Mouse (Mus musculus) MN1 (cell line): Measurements from ENCODE around the gene Lrrc41.

Experiments used
- DNase-seq: peaks from one replicate; pipeline ENCODE4 v3.0.0-alpha.2; 2016; ENCODE audit warnings: low spot score

Lrrc41 gene

GRCm38 (mm10) chr4:116074861-116075620 is at the start of gene Lrrc41, which contains the start of gene Uqcrh:
Gene Lrrc41, plus strand, starts transcription at chr4:116075269.
Gene Uqcrh, minus strand, starts transcription at chr4:116075071.
- DNase-seq = peak; percentile 91

- DNase-seq = no peak
Observed at GRCm38 (mm10) chr4:116032906-116033305, 42.2 kb upstream of the Lrrc41 start.

GRCm38 (mm10) chr4:116033374-116033773 is 41.7 kb upstream of the Lrrc41 start:
- DNase-seq = no peak

- DNase-seq = no peak
Observed at GRCm38 (mm10) chr4:116040466-116040865, 34.6 kb upstream of the Lrrc41 start.

- no peak for DNase-seq
Observed at GRCm38 (mm10) chr4:116042186-116042585, 32.9 kb upstream of the Lrrc41 start.

- no peak for DNase-seq
Observed at GRCm38 (mm10) chr4:116046604-116047003, 28.5 kb upstream of the Lrrc41 start.

GRCm38 (mm10) chr4:116047681-116048080 is 27.4 kb upstream of the Lrrc41 start:
- DNase-seq = no peak

DNA sequence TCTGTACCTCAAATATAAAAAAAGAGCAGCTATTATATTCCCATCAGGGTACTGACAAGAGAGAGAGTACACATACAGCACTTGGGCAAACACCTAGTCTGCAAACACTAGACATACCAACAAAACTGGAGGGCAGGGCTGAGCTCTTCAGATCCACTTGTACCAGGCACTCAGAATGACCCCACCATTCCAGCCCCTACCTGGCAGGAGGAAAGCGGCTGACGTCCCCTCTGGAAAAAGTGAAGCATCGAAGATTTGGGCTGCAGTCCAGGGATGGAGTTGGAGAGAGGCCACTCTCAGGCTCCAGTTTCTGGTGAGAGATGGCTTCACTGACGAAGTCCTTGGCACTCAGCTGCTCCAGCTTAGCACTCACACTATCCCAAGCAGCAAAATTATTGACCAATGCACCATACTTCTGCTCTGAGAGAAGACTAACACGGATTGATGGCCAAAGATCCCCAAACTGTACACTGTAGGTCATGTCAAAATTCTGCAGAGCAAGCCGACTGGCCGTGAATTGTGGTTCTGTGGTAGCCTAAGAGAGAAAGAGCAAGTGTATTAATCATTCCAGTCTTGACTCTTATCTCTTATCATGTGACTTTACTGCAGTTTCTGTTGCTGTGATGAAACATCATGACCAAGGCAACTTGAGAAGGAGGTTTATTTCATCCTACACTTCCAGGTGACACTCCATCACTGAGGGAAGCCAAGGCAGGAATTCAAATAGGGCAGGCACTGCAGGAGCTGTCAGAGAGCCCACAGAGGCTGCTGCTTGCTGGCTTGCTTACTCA is 26.7 kb upstream of the Lrrc41 start:
- DNase-seq = no peak

GRCm38 (mm10) chr4:116049211-116049610 is 25.9 kb upstream of the Lrrc41 start:
- DNase-seq = no peak

GRCm38 (mm10) chr4:116052526-116053293 is 22.4 kb upstream of the Lrrc41 start:
- DNase-seq = peak; percentile 33

- peak; percentile 85 for DNase-seq
Observed at GRCm38 (mm10) chr4:116053399-116053961, 21.6 kb upstream of the Lrrc41 start, which contains the start of gene Nsun4. Gene Nsun4, minus strand, starts transcription at chr4:116053876.

GRCm38 (mm10) chr4:116057559-116057958 is 17.5 kb upstream of the Lrrc41 start:
- DNase-seq = no peak

GRCm38 (mm10) chr4:116059012-116059726 is 15.9 kb upstream of the Lrrc41 start:
- no peak for DNase-seq

- no peak for DNase-seq
Observed at GRCm38 (mm10) chr4:116063855-116064254, 11.2 kb upstream of the Lrrc41 start.

DNA sequence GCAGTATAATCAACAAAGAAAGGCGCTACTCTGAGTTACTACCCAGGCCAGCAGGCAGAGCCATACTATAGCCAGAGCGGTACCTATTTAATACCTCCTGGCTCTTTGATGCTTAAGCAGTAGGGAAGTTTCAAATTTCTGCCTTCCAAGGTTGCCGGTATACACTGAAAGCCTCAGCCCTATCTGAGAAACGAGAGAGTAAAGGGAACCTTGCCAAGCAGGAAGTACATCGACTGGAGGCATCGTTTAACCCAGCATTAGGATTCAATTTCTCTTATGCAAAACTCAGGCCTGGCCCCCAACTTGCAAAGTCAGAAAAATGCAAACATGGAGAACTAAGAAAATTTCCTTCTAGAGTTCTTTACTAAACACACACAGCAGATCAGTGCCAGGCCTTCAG is 5.0 kb upstream of the Lrrc41 start:
- no peak for DNase-seq

DNA sequence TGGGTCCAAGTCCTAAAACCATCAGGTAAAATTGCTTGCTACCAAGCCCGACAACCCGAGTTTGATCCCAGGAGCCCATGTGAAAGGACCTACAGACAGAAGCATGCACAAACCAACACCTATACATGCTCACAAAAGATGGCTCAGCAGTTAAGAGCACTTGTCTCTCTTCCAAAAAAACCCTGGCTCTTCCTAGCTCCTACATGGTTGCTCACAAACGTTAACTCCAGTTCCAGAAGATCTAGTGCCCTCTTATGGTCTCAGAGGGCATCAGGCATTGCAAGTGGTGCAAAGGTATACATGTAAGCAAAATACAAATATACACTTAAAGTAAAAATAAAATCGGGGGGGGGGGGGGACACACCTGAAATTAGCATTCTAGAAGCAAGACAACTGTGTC is 1.9 kb upstream of the Lrrc41 start:
- DNase-seq = peak; percentile 32

GRCm38 (mm10) chr4:116074145-116074675 is 859 bp upstream of the Lrrc41 start:
- DNase-seq = peak; percentile 35

- DNase-seq = peak; percentile 60
Observed at GRCm38 (mm10) chr4:116075631-116076368, 731 bp downstream of the Lrrc41 start.

GRCm38 (mm10) chr4:116076369-116077231 is 1.5 kb downstream of the Lrrc41 start:
- peak; percentile 37 for DNase-seq
